ENCODE assay signal across 8 mouse cellular contexts in the genomic region with DNA sequence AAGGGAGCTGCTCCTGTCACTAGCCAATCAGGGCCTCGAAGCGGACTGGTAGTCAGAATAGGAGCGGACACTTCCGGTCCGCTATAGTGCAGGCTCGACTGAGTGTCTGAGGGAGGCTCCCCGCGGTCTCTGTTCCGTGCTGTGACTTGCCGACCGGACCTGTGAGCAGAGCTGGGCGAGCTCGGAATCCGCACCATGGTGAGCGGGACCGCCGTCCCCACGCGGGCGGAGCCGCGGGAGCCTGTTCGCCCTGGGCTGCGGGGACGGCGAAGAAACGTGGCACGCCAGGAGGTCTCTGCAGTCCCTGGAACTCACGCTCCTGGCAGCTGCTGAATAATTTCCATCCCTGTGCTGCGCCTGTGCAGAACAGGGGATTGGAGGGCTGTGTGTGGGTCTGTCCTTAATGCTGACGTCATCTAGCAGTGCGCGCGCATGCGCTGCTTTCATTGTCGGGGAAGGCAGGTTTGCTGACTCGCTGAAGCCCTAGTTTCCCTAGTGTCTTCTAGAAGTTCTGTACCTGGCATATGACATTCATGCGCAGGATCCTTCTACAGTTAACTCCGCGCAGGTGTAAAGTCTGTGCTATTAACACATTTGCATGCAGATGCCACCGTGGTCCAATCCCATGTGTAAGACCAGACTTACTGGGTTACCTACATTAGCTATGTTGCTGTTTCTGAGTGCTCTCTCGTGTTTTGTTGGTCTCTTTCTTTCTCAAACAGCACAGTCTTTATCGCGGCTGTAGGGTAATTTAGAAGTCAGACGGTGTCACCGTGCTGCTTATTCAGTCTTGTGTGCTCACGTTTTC. TPM values are rescaled to one million over a fixed set of nuclear protein-coding genes. Genes with fewer than 3 reads are reported as not detected.
DNase-seq lines count a peak whose midpoint lies in the region; ATAC-seq lines count a peak whose summit lies in the region.

No protein-coding gene starts in this region.

- no peaks in the 10 kb centered on the region for H3K36me3 ChIP-seq in intestine, embryonic 14.5 days (ENCODE audit: control insufficient read depth, insufficient read depth, low read length)

- peak overlapping the region; percentile 98 for H3K27ac ChIP-seq in intestine, embryonic 14.5 days (ENCODE audit: low read depth)

- 0 out of 2 replicates have a peak, but pooled peaks cover 5% of the 10 kb centered on the region for H3K4me1 ChIP-seq in intestine, embryonic 14.5 days (replicated peaks; ENCODE audit: control insufficient read depth, insufficient read depth, low read length)

- H3K4me2 ChIP-seq in intestine, embryonic 14.5 days (ENCODE audit: low read length), result peak overlapping the region; percentile 59

- 5% methylated on average over 47 of the region's 47 CpGs for WGBS in intestine, embryonic 14.5 days

- H3K27me3 ChIP-seq in intestine, embryonic 14.5 days (replicated peaks; ENCODE audit: control insufficient read depth, insufficient read depth, low read length), result no peaks in the 10 kb centered on the region

- DNase-seq in adrenal gland, adult 8-10 months, result peak; percentile 81
- peak; percentile 94 for DNase-seq in embryo, embryonic 10.5 days (ENCODE audit: low spot score)
- DNase-seq in gastrocnemius, postnatal 36 days, result peak; percentile 47 to 49
- peak; percentile 93 for DNase-seq in intestine, embryonic 14.5 days (ENCODE audit: low spot score)
- DNase-seq in left cerebral cortex, postnatal 10 days (ENCODE audit: extremely low spot score in 1 of 2, low spot score in 2 of 2), result peak; percentile 83 to 88
- DNase-seq in right cerebral cortex, postnatal 14 days, result peak; percentile 82
- peak; percentile 68 to 76 for DNase-seq in urinary bladder, postnatal 4 days (ENCODE audit: low spot score in 2 of 2)

- peak overlapping the region; percentile 74 for H3K4me3 ChIP-seq in intestine, embryonic 14.5 days (ENCODE audit: low read depth, low read length)

- peak; percentile 100 for ATAC-seq in intestine, embryonic 14.5 days (replicated peaks; ENCODE audit: low FRiP score, low TSS enrichment, low read depth)
- peak; percentile 87 for ATAC-seq in megakaryocyte progenitor cell, adult 5-6 weeks (replicated peaks; ENCODE audit: poor library complexity)

- intact Hi-C loops in gastrocnemius, postnatal 36 days (cut with DNase I), result loop anchor here (10.0 kb wide), 1 partner anchor 554 kb away; a partner anchor contains a TSS
- intact Hi-C loops in left cerebral cortex, postnatal 10 days (cut with DNase I), result no loop called here

- peak overlapping the region; percentile 76 for H3K9ac ChIP-seq in intestine, embryonic 14.5 days (ENCODE audit: low read length)

- no peaks in the 10 kb centered on the region for H3K9me3 ChIP-seq in intestine, embryonic 14.5 days (ENCODE audit: control insufficient read depth, low read length)

RNA-seq across cellular contexts. Expression of a gene that starts 50.6 kb away (rescaled TPM):
- 1 to 10 TPM; 3.8 to 9.4 (median 6.9) TPM for total RNA-seq in adrenal gland, adult 8-10 months (2022)
- under 1 TPM; 0.41 to 0.67 TPM for total RNA-seq in gastrocnemius, postnatal 36 days (2021)
- polyA plus RNA-seq in intestine, embryonic 14.5 days (2014; fragmentation: Nextera tagmentation; extraction: Ambion mirVana), result 7.3 and 8.1 TPM in 2 replicates
- 10 to 100 TPM; 11.6 to 12.0 TPM for total RNA-seq in left cerebral cortex, postnatal 10 days (2021)
- 3.8 and 7.8 TPM in 2 replicates for total RNA-seq in megakaryocyte progenitor cell, adult 5-6 weeks (2015)
- 4.8 and 5.2 TPM in 2 replicates for total RNA-seq in megakaryocyte progenitor cell, adult 5-6 weeks (2017)

Comparison
In these comparisons a context has a peak if more than half of its experiments do, and no peak if none do; other contexts are left out.
1. Peak in every context shown above with its lines: DNase-seq, ATAC-seq, H3K4me3 ChIP-seq and H3K27ac ChIP-seq.